Mouse (Mus musculus): ENCODE measurements around the gene Aff1. TPM values are rescaled to one million over a fixed set of nuclear protein-coding genes. Genes with fewer than 3 reads are reported as not detected.

Gene Aff1
- polyA plus RNA-seq, 1 experiment from 2014 or later: 11.2 TPM

- 88% methylated on average over 13 of the region's 13 CpGs for WGBS
- Histone ChIP-seq H3K36me3 (ENCODE audit: control insufficient read depth, insufficient read depth, low read length) (no peaks in the 10 kb centered on the region), H3K9ac (ENCODE audit: low read length) (no peak overlapping the region), H3K27ac (ENCODE audit: low read depth, low read length) (no peak overlapping the region), H3K4me1 (ENCODE audit: control insufficient read depth, insufficient read depth, low read length) (no peaks in the 10 kb centered on the region), H3K27me3 (ENCODE audit: control insufficient read depth, insufficient read depth, low read length) (no peaks in the 10 kb centered on the region), H3K4me2 (ENCODE audit: low read depth) (no peak overlapping the region), H3K4me3 (ENCODE audit: low read depth, low read length) (no peak overlapping the region), H3K9me3 (ENCODE audit: control insufficient read depth, low read length) (no peaks in the 10 kb centered on the region)
- no peak for ATAC-seq (ENCODE audit: insufficient read depth, low FRiP score, low TSS enrichment)
- DNase-seq (ENCODE audit: low spot score): no peak
These were observed 129.5 kb downstream of the Aff1 start for GRCm38 (mm10) chr5:103821500-103822298.

DNA sequence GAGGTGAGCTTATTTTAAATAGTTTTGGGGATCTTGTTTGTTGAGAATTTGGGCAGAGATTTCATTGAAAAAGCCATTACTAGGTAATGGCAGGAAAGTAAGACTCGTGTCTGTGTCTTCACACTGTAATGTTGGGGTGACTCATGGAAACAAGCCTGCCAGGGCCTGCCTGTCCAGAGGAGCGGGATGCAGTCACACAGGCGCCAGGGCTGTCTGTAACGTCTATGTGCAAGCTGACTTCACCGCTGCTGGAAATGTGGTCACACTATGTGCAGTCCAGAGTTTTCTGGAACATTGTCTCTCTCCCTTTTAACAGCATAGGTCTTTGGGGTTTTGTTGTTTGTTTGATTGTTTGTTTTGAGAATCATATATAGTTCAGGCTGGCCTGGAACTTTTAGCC lies 130.8 kb downstream of the Aff1 start:
- Histone ChIP-seq H3K9me3 (ENCODE audit: control insufficient read depth, low read length) (no peaks in the 10 kb centered on the region), H3K4me2 (ENCODE audit: low read depth) (no peak overlapping the region), H3K4me3 (ENCODE audit: low read depth, low read length) (no peak overlapping the region), H3K4me1 (ENCODE audit: control insufficient read depth, insufficient read depth, low read length) (no peaks in the 10 kb centered on the region), H3K9ac (ENCODE audit: low read length) (no peak overlapping the region), H3K36me3 (ENCODE audit: control insufficient read depth, insufficient read depth, low read length) (no peaks in the 10 kb centered on the region), H3K27me3 (ENCODE audit: control insufficient read depth, insufficient read depth, low read length) (no peaks in the 10 kb centered on the region), H3K27ac (ENCODE audit: low read depth, low read length) (no peak overlapping the region)
- no peak for DNase-seq (ENCODE audit: low spot score)
- 92% methylated on average over 5 of the region's 5 CpGs for WGBS
- ATAC-seq (ENCODE audit: insufficient read depth, low FRiP score, low TSS enrichment): no peak

- no peak for ATAC-seq (ENCODE audit: insufficient read depth, low FRiP score, low TSS enrichment)
- H3K9me3 ChIP-seq (ENCODE audit: control insufficient read depth, low read length): no peaks in the 10 kb centered on the region
- H3K4me3 ChIP-seq (ENCODE audit: low read depth, low read length): no peak overlapping the region
- no peaks in the 10 kb centered on the region; the same call in 1 of the 2 replicates for H3K36me3 ChIP-seq (ENCODE audit: control insufficient read depth, insufficient read depth, low read length)
- WGBS: 89% methylated on average over 21 of the region's 21 CpGs
- no peak for DNase-seq (ENCODE audit: low spot score)
- no peak overlapping the region for H3K4me2 ChIP-seq (ENCODE audit: low read depth)
- no peaks in the 10 kb centered on the region for H3K27me3 ChIP-seq (ENCODE audit: control insufficient read depth, insufficient read depth, low read length)
- H3K9ac ChIP-seq (ENCODE audit: low read length): no peak overlapping the region
- no peaks in the 10 kb centered on the region for H3K4me1 ChIP-seq (ENCODE audit: control insufficient read depth, insufficient read depth, low read length)
- no peak overlapping the region for H3K27ac ChIP-seq (ENCODE audit: low read depth, low read length)
These were observed 136.1 kb downstream of the Aff1 start for GRCm38 (mm10) chr5:103828304-103828703.

DNA sequence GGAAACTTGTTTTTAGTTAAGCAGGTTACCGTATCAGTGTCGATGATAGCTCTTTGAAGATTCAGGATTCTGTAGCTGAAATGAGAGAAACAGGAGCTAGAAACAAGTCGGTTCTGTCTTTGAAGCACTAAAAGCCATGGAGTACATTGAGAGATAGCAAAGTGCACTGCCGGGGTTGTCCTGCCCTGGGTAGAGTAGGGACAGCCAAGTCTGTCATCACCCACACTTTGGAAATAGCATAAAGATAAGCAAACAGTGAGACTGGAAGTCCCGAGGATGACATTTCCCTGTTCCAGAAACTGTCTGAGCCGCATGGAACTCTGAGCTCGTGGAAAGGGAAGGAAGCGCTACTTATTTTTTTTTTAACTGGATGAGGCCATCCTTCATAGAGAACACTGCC lies 136.6 kb downstream of the Aff1 start:
- 88% methylated on average over 8 of the region's 8 CpGs for WGBS
- H3K9ac ChIP-seq (ENCODE audit: low read length): no peak overlapping the region

GRCm38 (mm10) chr5:103829158-103829557 lies 137.0 kb downstream of the Aff1 start:
- Histone ChIP-seq H3K27ac (ENCODE audit: low read depth, low read length) (no peak overlapping the region), H3K27me3 (ENCODE audit: control insufficient read depth, insufficient read depth, low read length) (no peaks in the 10 kb centered on the region), H3K4me2 (ENCODE audit: low read depth) (no peak overlapping the region), H3K4me1 (ENCODE audit: control insufficient read depth, insufficient read depth, low read length) (no peaks in the 10 kb centered on the region), H3K9ac (ENCODE audit: low read length) (no peak overlapping the region), H3K9me3 (ENCODE audit: control insufficient read depth, low read length) (no peaks in the 10 kb centered on the region), H3K36me3 (ENCODE audit: control insufficient read depth, insufficient read depth, low read length) (peaks cover 5% of the 10 kb centered on the region), H3K4me3 (ENCODE audit: low read depth, low read length) (no peak overlapping the region)
- 75% methylated on average over 12 of the region's 12 CpGs for WGBS
- DNase-seq (ENCODE audit: low spot score) (no peak), ATAC-seq (ENCODE audit: insufficient read depth, low FRiP score, low TSS enrichment) (no peak)

More for the DNA sequence above, 136.6 kb downstream of the Aff1 start:
- Histone ChIP-seq H3K36me3 (ENCODE audit: control insufficient read depth, insufficient read depth, low read length) (peaks cover 1% of the 10 kb centered on the region), H3K9me3 (ENCODE audit: control insufficient read depth, low read length) (no peaks in the 10 kb centered on the region), H3K4me3 (ENCODE audit: low read depth, low read length) (no peak overlapping the region), H3K27ac (ENCODE audit: low read depth, low read length) (no peak overlapping the region), H3K4me1 (ENCODE audit: control insufficient read depth, insufficient read depth, low read length) (no peaks in the 10 kb centered on the region), H3K4me2 (ENCODE audit: low read depth) (no peak overlapping the region), H3K27me3 (ENCODE audit: control insufficient read depth, insufficient read depth, low read length) (no peaks in the 10 kb centered on the region)
- DNase-seq (ENCODE audit: low spot score) (no peak), ATAC-seq (ENCODE audit: insufficient read depth, low FRiP score, low TSS enrichment) (no peak)

DNA sequence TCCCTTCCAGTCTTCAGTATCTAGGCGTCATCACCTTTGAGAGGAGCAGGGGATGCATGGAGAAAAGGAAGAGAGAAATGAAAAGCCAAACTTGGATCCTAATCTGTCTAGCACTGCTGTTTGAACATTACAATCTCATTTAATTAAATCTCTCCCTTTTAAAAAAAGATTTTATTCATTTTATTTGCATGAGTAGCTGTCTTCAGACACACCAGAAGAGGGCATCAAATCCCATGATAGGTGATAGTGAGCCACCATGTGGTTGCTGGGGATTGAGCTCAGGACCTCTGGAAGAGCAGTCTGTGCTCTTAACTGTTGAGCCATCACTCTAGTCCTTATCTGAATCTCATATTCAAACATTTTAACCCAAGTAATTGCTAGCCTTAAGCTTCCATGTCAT lies 138.7 kb downstream of the Aff1 start:
- ATAC-seq (ENCODE audit: insufficient read depth, low FRiP score, low TSS enrichment): no peak
- no peaks in the 10 kb centered on the region for H3K27me3 ChIP-seq (ENCODE audit: control insufficient read depth, insufficient read depth, low read length)
- no peaks in the 10 kb centered on the region for H3K4me1 ChIP-seq (ENCODE audit: control insufficient read depth, insufficient read depth, low read length)
- no peak overlapping the region for H3K4me2 ChIP-seq (ENCODE audit: low read depth)
- H3K36me3 ChIP-seq (ENCODE audit: control insufficient read depth, insufficient read depth, low read length): peaks cover 8% of the 10 kb centered on the region
- H3K27ac ChIP-seq (ENCODE audit: low read depth, low read length): no peak overlapping the region
- 91% methylated on average over 1 of the region's 1 CpGs for WGBS
- H3K9me3 ChIP-seq (ENCODE audit: control insufficient read depth, low read length): no peaks in the 10 kb centered on the region
- DNase-seq (ENCODE audit: low spot score): no peak
- no peak overlapping the region for H3K4me3 ChIP-seq (ENCODE audit: low read depth, low read length)
- H3K9ac ChIP-seq (ENCODE audit: low read length): no peak overlapping the region

DNA sequence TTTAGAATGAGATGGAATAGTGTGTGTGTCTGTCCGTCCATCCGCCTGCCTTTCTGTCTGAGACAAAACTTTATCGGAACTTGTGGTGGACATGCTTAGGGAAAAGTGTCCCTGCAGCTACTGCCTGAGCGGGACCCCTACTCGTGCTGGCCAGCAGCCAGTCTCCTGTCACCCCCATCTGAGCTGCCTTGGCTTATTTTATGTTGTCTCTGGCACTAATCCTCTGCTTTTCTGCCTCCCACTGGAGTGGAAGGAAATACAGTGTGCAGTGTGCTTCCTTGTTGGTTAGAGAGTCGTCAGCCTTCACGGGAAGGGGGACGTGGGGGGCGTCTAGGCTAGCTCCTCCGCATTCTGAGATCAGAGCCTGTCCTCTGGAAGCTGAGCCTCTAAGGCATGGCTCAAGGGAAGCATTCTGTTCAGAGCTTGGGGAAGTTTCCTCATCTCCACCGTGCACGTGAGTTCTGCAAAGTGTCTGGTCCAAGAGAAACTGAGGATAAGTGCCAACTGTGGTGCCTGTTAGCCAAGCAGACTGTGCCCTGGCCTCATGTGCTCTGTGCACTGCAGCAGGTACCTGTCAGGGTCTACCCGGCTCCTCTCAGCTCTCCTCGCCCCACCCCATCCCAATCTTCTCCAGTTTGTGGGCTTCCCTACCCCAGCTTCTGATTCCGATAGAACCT lies 143.4 kb downstream of the Aff1 start:
- no peak overlapping the region for H3K27ac ChIP-seq (ENCODE audit: low read depth, low read length)
- ATAC-seq (ENCODE audit: insufficient read depth, low FRiP score, low TSS enrichment) (no peak), DNase-seq (ENCODE audit: low spot score) (no peak)
- H3K27me3 ChIP-seq (ENCODE audit: control insufficient read depth, insufficient read depth, low read length): no peaks in the 10 kb centered on the region
- H3K4me1 ChIP-seq (ENCODE audit: control insufficient read depth, insufficient read depth, low read length): no peaks in the 10 kb centered on the region
- WGBS: 87% methylated on average over 15 of the region's 15 CpGs
- H3K4me2 ChIP-seq (ENCODE audit: low read depth): no peak overlapping the region
- H3K9ac ChIP-seq (ENCODE audit: low read length): no peak overlapping the region
- H3K4me3 ChIP-seq (ENCODE audit: low read depth, low read length): no peak overlapping the region
- no peaks in the 10 kb centered on the region for H3K9me3 ChIP-seq (ENCODE audit: control insufficient read depth, low read length)
- H3K36me3 ChIP-seq (ENCODE audit: control insufficient read depth, insufficient read depth, low read length): peaks cover 8% of the 10 kb centered on the region

DNA sequence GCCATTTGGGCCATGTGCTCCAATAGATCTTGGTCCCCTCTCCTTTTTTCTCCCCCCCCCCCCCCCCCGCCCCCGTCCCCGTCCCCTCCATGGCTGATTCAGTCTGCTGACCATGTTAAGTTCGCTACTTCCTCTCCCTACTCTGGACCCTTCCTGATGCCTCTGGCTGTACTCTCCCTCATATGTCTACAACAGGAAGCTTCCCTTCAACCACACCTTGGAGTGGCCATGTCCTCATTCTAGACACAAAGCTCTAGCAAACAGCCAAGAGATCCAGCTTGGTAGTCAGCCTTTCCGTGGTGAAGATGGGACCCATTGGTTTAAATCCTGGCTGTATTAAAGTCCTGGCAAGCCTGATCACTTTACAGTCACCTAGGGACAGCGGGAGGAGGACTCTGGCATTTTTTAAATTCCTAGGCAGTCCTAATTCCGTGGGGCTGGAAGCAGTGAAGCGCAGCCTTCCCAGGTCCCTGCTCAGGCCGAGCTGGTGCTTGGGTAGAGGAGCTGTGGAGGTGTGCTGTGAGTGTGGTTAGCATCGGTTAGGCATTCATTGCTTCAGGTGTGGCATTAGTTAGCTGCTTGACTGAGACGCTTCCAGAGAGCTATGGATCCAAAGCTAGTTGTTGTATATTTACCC lies 144.1 kb downstream of the Aff1 start:
- no peaks in the 10 kb centered on the region for H3K4me1 ChIP-seq (ENCODE audit: control insufficient read depth, insufficient read depth, low read length)
- H3K27me3 ChIP-seq (ENCODE audit: control insufficient read depth, insufficient read depth, low read length): no peaks in the 10 kb centered on the region
- no peaks in the 10 kb centered on the region for H3K9me3 ChIP-seq (ENCODE audit: control insufficient read depth, low read length)
- no peak overlapping the region for H3K4me3 ChIP-seq (ENCODE audit: low read depth, low read length)
- DNase-seq (ENCODE audit: low spot score) (no peak), ATAC-seq (ENCODE audit: insufficient read depth, low FRiP score, low TSS enrichment) (no peak)
- no peak overlapping the region for H3K9ac ChIP-seq (ENCODE audit: low read length)
- peaks cover 8% of the 10 kb centered on the region for H3K36me3 ChIP-seq (ENCODE audit: control insufficient read depth, insufficient read depth, low read length)
- no peak overlapping the region for H3K27ac ChIP-seq (ENCODE audit: low read depth, low read length)
- no peak overlapping the region for H3K4me2 ChIP-seq (ENCODE audit: low read depth)
- 76% methylated on average over 8 of the region's 11 CpGs for WGBS
